Mouse (Mus musculus) ES-Bruce4 (cell line): ENCODE measurements around the gene Amz1.

ENCODE experiments used
- CTCF ChIP-seq: IDR thresholded peaks from one replicate; pipeline ENCODE4 v1.8.1; 2011; ENCODE audit warnings: low read depth, low read length
- EP300 ChIP-seq: IDR thresholded peaks from 2 replicates; pipeline ENCODE4 v1.6.1; 2011; ENCODE audit warnings: low read depth, low read length; ENCODE audit not compliant: insufficient read depth
- POLR2A ChIP-seq: IDR thresholded peaks from one replicate; pipeline ENCODE4 v1.8.1; 2011; ENCODE audit warnings: low read length; ENCODE audit not compliant: insufficient read depth

GRCm38 (mm10) chr5:140711040-140711439 is 12.9 kb upstream of the Amz1 start:
- TF ChIP-seq CTCF: peak; percentile 9
- TF ChIP-seq POLR2A: no peak
- TF ChIP-seq EP300: no peak
